Mouse (Mus musculus): ENCODE data around the gene Ankrd9. TPM values are rescaled to one million over a fixed set of nuclear protein-coding genes. Genes with fewer than 3 reads are reported as not detected.

Ankrd9 gene
- polyA plus RNA-seq, 1 experiment, result 25.5 TPM

- peak in 1 of 2 experiments; percentile 61 for DNase-seq (ENCODE audit: extremely low spot score in 1 of 2, low spot score in 1 of 2)
Observed at GRCm38 (mm10) chr12:110991361-110992127, 12.7 kb upstream of the Ankrd9 start.

GRCm38 (mm10) chr12:110990500-110990899, 11.7 kb upstream of the Ankrd9 start:
- DNase-seq (ENCODE audit: extremely low spot score in 1 of 2, low spot score in 1 of 2), result no peak

GRCm38 (mm10) chr12:110989409-110989808, 10.6 kb upstream of the Ankrd9 start:
- DNase-seq (ENCODE audit: extremely low spot score in 1 of 2, low spot score in 1 of 2), result no peak

- DNase-seq (ENCODE audit: extremely low spot score in 1 of 2, low spot score in 1 of 2), result no peak
Observed at GRCm38 (mm10) chr12:110986536-110987425, 7.9 kb upstream of the Ankrd9 start.

- no peak for DNase-seq (ENCODE audit: extremely low spot score in 1 of 2, low spot score in 1 of 2)
Observed at GRCm38 (mm10) chr12:110985141-110985540, 6.3 kb upstream of the Ankrd9 start.

- DNase-seq (ENCODE audit: extremely low spot score in 1 of 2, low spot score in 1 of 2), result no peak
Observed at GRCm38 (mm10) chr12:110984598-110984997, 5.8 kb upstream of the Ankrd9 start.

GRCm38 (mm10) chr12:110983714-110984113, 4.9 kb upstream of the Ankrd9 start:
- no peak for DNase-seq (ENCODE audit: extremely low spot score in 1 of 2, low spot score in 1 of 2)

- no peak for DNase-seq (ENCODE audit: extremely low spot score in 1 of 2, low spot score in 1 of 2)
Observed at GRCm38 (mm10) chr12:110983083-110983482, 4.2 kb upstream of the Ankrd9 start.

GRCm38 (mm10) chr12:110981736-110982135, 2.9 kb upstream of the Ankrd9 start:
- no peak for DNase-seq (ENCODE audit: extremely low spot score in 1 of 2, low spot score in 1 of 2)

- DNase-seq (ENCODE audit: extremely low spot score in 1 of 2, low spot score in 1 of 2), result no peak
Observed at GRCm38 (mm10) chr12:110979808-110980207, 968 bp upstream of the Ankrd9 start.

- no peak for DNase-seq (ENCODE audit: extremely low spot score in 1 of 2, low spot score in 1 of 2)
Observed at GRCm38 (mm10) chr12:110977896-110978606, 789 bp downstream of the Ankrd9 start.

- DNase-seq (ENCODE audit: extremely low spot score in 1 of 2, low spot score in 1 of 2), result no peak
Observed at GRCm38 (mm10) chr12:110977345-110977733, 1.5 kb downstream of the Ankrd9 start.

- no peak for DNase-seq (ENCODE audit: extremely low spot score in 1 of 2, low spot score in 1 of 2)
Observed at GRCm38 (mm10) chr12:110976589-110977344, 2.1 kb downstream of the Ankrd9 start.

- DNase-seq (ENCODE audit: extremely low spot score in 1 of 2, low spot score in 1 of 2), result no peak
Observed at GRCm38 (mm10) chr12:110975838-110976468, 2.9 kb downstream of the Ankrd9 start.

- DNase-seq (ENCODE audit: extremely low spot score in 1 of 2, low spot score in 1 of 2), result no peak
Observed at GRCm38 (mm10) chr12:110975385-110975784, 3.5 kb downstream of the Ankrd9 start.

GRCm38 (mm10) chr12:110974726-110975125, 4.1 kb downstream of the Ankrd9 start:
- no peak for DNase-seq (ENCODE audit: extremely low spot score in 1 of 2, low spot score in 1 of 2)

GRCm38 (mm10) chr12:110974295-110974694, 4.5 kb downstream of the Ankrd9 start:
- DNase-seq (ENCODE audit: extremely low spot score in 1 of 2, low spot score in 1 of 2), result no peak

- no peak for DNase-seq (ENCODE audit: extremely low spot score in 1 of 2, low spot score in 1 of 2)
Observed at GRCm38 (mm10) chr12:110973829-110974228, 5.0 kb downstream of the Ankrd9 start.

GRCm38 (mm10) chr12:110971972-110972371, 6.9 kb downstream of the Ankrd9 start:
- no peak for DNase-seq (ENCODE audit: extremely low spot score in 1 of 2, low spot score in 1 of 2)

- DNase-seq (ENCODE audit: extremely low spot score in 1 of 2, low spot score in 1 of 2), result no peak
Observed at GRCm38 (mm10) chr12:110970408-110970807, 8.4 kb downstream of the Ankrd9 start.

All from frontal cortex, adult 2 months (tissue).